Mouse (Mus musculus) kidney, adult 8-10 months (tissue): ENCODE data around the gene Homer1.

Experiments
- DNase-seq, 2 experiments: peaks; one replicate each; pipeline ENCODE4 v3.0.0; 2022

The Homer1 gene

GRCm38 (mm10) chr13:93401947-93402346, 102.5 kb downstream of the Homer1 start:
- no peak for DNase-seq

GRCm38 (mm10) chr13:93406855-93407254, 107.4 kb downstream of the Homer1 start:
- DNase-seq, result no peak

GRCm38 (mm10) chr13:93410343-93410742, 110.9 kb downstream of the Homer1 start:
- no peak for DNase-seq

- no peak for DNase-seq
These were observed 115.6 kb downstream of the Homer1 start for GRCm38 (mm10) chr13:93415055-93415454.

GRCm38 (mm10) chr13:93418292-93418691, 118.9 kb downstream of the Homer1 start:
- no peak for DNase-seq

- DNase-seq, result no peak
These were observed 120.3 kb downstream of the Homer1 start for GRCm38 (mm10) chr13:93419779-93420178.

- DNase-seq, result no peak
These were observed 123.8 kb downstream of the Homer1 start for GRCm38 (mm10) chr13:93423224-93423623.

- peak; percentile 22 to 32 for DNase-seq
These were observed 128.8 kb downstream of the Homer1 start for GRCm38 (mm10) chr13:93427920-93428876.

GRCm38 (mm10) chr13:93429205-93429604, 129.8 kb downstream of the Homer1 start:
- DNase-seq, result no peak

- DNase-seq, result no peak
These were observed 140.7 kb downstream of the Homer1 start for GRCm38 (mm10) chr13:93440167-93440566.

GRCm38 (mm10) chr13:93453275-93453674, 153.8 kb downstream of the Homer1 start:
- no peak for DNase-seq
